Mouse (Mus musculus) heart, postnatal 0 days (tissue): Measurements from ENCODE around the gene Bzw2.

Experiments
- CTCF ChIP-seq: IDR thresholded peaks from 2 replicates; pipeline ENCODE4 v1.5.1; 2016; ENCODE audit warnings: antibody characterized with exemption, control low read depth, low read depth
- EP300 ChIP-seq: IDR thresholded peaks from 2 replicates; pipeline ENCODE4 v1.6.1; 2016; ENCODE audit warnings: antibody characterized with exemption, low read depth

DNA sequence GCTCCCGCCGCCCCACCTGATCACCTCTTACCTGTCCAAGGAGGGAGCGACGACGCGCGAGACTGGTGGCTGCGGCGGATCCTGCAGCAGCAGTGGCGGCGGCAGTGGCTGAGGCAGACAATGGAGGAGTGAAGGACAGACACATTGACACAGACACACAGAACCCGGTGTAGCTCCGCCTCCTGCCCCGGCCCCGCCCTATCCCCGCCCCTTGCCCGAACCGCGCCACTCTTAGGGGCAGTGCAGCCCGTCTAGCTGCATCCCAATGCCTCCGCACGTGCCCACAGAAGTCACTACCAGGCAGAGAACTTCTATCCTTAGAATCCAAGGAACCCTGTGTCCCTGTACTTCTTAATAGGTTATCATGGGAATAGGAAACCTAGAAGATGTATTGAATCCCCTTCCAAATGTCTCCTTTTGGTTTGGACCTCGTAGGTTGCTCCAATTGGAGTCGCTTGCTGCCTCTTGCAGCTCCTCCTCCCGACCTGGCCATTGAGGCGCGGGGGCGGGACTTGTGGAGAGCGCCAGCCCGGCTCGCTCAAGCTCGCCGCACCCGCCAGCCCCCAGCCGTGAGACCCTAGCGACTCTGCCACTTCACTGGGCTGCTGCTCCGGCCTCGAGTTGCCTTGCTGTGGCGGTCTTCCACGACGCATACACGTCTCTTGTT, 1.1 kb downstream of the Bzw2 start, which contains the start of gene Ankmy2:
- TF ChIP-seq EP300 (0 out of 2 replicates have a peak, but pooled peaks have one; percentile 31), CTCF (no peak)
